Mouse (Mus musculus): ENCODE results near the gene Syk.

DNA sequence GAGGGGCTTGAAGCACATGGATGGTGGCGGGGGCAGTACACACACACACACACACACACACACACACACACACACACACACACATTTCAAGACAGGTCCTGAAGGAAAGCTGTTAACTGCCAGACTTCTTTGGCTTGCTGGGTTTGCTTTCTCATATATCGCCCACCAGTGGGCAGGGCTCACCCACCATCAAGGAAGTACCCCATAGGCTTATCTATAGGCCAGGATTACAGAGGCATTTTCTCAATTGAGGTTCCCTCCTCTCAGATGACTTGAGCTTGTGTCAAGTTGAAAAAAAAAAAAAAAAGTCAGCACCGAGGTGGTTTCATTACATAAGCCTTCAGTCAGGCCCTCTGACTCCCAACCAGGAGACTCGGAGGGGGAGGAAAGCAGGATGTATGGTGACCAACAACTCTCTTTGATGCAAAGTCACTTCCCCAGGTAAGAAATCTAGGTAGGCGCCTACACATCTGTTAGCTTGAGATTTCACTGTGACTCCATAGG, 32.2 kb upstream of the Syk start:
- TF ChIP-seq CTCF (IDR thresholded peaks at IDR 0.05; ENCODE audit: control insufficient read depth, insufficient read depth, insufficient replicate concordance, low read depth, low read length), result no peak
- TF ChIP-seq POLR2A (IDR thresholded peaks at IDR 0.05; ENCODE audit: control insufficient read depth, low read depth, low read length), result no peak
